Mouse (Mus musculus) hindbrain, embryonic 16.5 days (tissue): ENCODE data around the gene Tprkb. TPM values are rescaled to one million over a fixed set of nuclear protein-coding genes. Genes with fewer than 3 reads are reported as not detected.
"Not testable (repeated sequence)": the region's sequence is repeated elsewhere in the genome, so short reads cannot be mapped to it uniquely, and the experiment has no call there.

Experiments
- ATAC-seq: fragments of 200-750 bp; cut with Nextera tagmentation; 2 replicates; pipeline ENCODE4 v1.8.0; 2017; ENCODE audit warnings: moderate TSS enrichment, moderate library complexity
- H3K27ac ChIP-seq: fragments of 300-500 bp; sonication (generic); 2 replicates; pipeline ENCODE4 v1.5.1; 2014; ENCODE audit warnings: low read depth, mild to moderate bottlenecking, control low read depth, low read length, moderate library complexity
- H3K27me3 ChIP-seq: fragments of 300-500 bp; sonication (generic); replicated peaks from 2 replicates; pipeline ENCODE4 v1.6.1; 2014; ENCODE audit warnings: low read length; ENCODE audit not compliant: control insufficient read depth, insufficient read depth
- H3K36me3 ChIP-seq: fragments of 300-500 bp; sonication (generic); 2 replicates; pipeline ENCODE4 v1.6.1; 2014; ENCODE audit warnings: mild to moderate bottlenecking, low read length, moderate library complexity, mixed read lengths; ENCODE audit not compliant: control insufficient read depth, insufficient read depth
- H3K4me1 ChIP-seq: fragments of 300-500 bp; sonication (generic); 2 replicates; pipeline ENCODE4 v1.6.1; 2014; ENCODE audit warnings: low read depth, low read length; ENCODE audit not compliant: control insufficient read depth, insufficient read depth
- H3K4me2 ChIP-seq: fragments of 300-500 bp; sonication (generic); 2 replicates; pipeline ENCODE4 v1.6.1; 2014; ENCODE audit warnings: mild to moderate bottlenecking, low read length, control low read depth, moderate library complexity
- H3K4me3 ChIP-seq: fragments of 300-500 bp; sonication (generic); 2 replicates; pipeline ENCODE4 v1.5.1; 2014; ENCODE audit warnings: mild to moderate bottlenecking, low read length, control low read depth, moderate library complexity
- H3K9ac ChIP-seq: fragments of 300-500 bp; sonication (generic); 2 replicates; pipeline ENCODE4 v1.6.1; 2014; ENCODE audit warnings: low read depth, mild to moderate bottlenecking, control low read depth, low read length, moderate library complexity
- H3K9me3 ChIP-seq: fragments of 300-500 bp; sonication (generic); 2 replicates; pipeline ENCODE4 v1.6.1; 2014; ENCODE audit warnings: mild to moderate bottlenecking, low read length, moderate library complexity; ENCODE audit not compliant: control insufficient read depth
- WGBS: fragments of 180-500 bp; shearing (Covaris S2); extraction: QIAGEN DNeasy Blood & Tissue Kit; methylation state at CpG from one replicate; pipeline ENCODE4 v1.1.7; 2014; 5-methylcytosine and 5-hydroxymethylcytosine counted together
- polyA plus RNA-seq: library from polyadenylated mRNA; unstranded; fragments of >200 nt; fragmentation: Nextera tagmentation; extraction: Ambion mirVana; gene quantifications from 2 replicates; pipeline ENCODE4 v1.2.1, GENCODE M21; 2015

Tprkb gene
- polyA plus RNA-seq, 1 experiment from 2014 or later = 49.3 TPM

- H3K4me1 ChIP-seq = no peaks in the 10 kb centered on the region
- no peak overlapping the region for H3K9ac ChIP-seq
- H3K36me3 ChIP-seq = peaks cover 43% of the 10 kb centered on the region
- no peak for ATAC-seq
- no peaks in the 10 kb centered on the region for H3K27me3 ChIP-seq
- 94% methylated on average over 9 of the region's 9 CpGs for WGBS
- no peak overlapping the region for H3K4me3 ChIP-seq
- H3K9me3 ChIP-seq = no peaks in the 10 kb centered on the region
- no peak overlapping the region for H3K27ac ChIP-seq
- no peak overlapping the region for H3K4me2 ChIP-seq
These were observed 16.1 kb downstream of the Tprkb start for GRCm38 (mm10) chr6:85927476-85928464.

GRCm38 (mm10) chr6:85929312-85929711, 17.6 kb downstream of the Tprkb start:
- no peak overlapping the region for H3K4me2 ChIP-seq
- no peak for ATAC-seq
- no peak overlapping the region for H3K27ac ChIP-seq
- no peak overlapping the region for H3K4me3 ChIP-seq
- H3K27me3 ChIP-seq = no peaks in the 10 kb centered on the region
- H3K9me3 ChIP-seq = no peaks in the 10 kb centered on the region
- WGBS = 88% methylated on average over 1 of the region's 1 CpGs
- H3K36me3 ChIP-seq = peaks cover 40% of the 10 kb centered on the region
- no peaks in the 10 kb centered on the region for H3K4me1 ChIP-seq
- H3K9ac ChIP-seq = no peak overlapping the region

- H3K4me3 ChIP-seq = no peak overlapping the region
- ATAC-seq = no peak
- H3K27ac ChIP-seq = no peak overlapping the region
- H3K4me1 ChIP-seq = 0 out of 2 replicates have a peak, but pooled peaks cover 2% of the 10 kb centered on the region
- WGBS = 83% methylated on average over 8 of the region's 8 CpGs
- H3K9me3 ChIP-seq = no peaks in the 10 kb centered on the region
- no peaks in the 10 kb centered on the region for H3K27me3 ChIP-seq
- peaks cover 14% of the 10 kb centered on the region for H3K36me3 ChIP-seq
- no peak overlapping the region for H3K4me2 ChIP-seq
- H3K9ac ChIP-seq = no peak overlapping the region
These were observed 22.4 kb downstream of the Tprkb start for GRCm38 (mm10) chr6:85934047-85934446.

- no peak overlapping the region for H3K27ac ChIP-seq
- no peaks in the 10 kb centered on the region for H3K9me3 ChIP-seq
- no peak overlapping the region for H3K4me3 ChIP-seq
- no peaks in the 10 kb centered on the region for H3K27me3 ChIP-seq
- 68% methylated on average over 3 of the region's 3 CpGs for WGBS
- H3K4me1 ChIP-seq = 0 out of 2 replicates have a peak, but pooled peaks cover 2% of the 10 kb centered on the region
- no peak for ATAC-seq
- peaks cover 5% of the 10 kb centered on the region; the same call in 1 of the 2 replicates for H3K36me3 ChIP-seq
- H3K9ac ChIP-seq = no peak overlapping the region
- H3K4me2 ChIP-seq = no peak overlapping the region
These were observed 24.0 kb downstream of the Tprkb start for GRCm38 (mm10) chr6:85935646-85936045.

GRCm38 (mm10) chr6:85936508-85937465, 25.1 kb downstream of the Tprkb start:
- Histone ChIP-seq H3K9ac (peak overlapping the region; percentile 66), H3K27ac (peak overlapping the region; percentile 64), H3K4me2 (peak overlapping the region; percentile 70), H3K4me3 (peak overlapping the region; percentile 52)
- not testable (repeated sequence) for H3K27me3 ChIP-seq, H3K9me3 ChIP-seq, H3K4me1 ChIP-seq, H3K36me3 ChIP-seq
- 2% methylated on average over 35 of the region's 50 CpGs for WGBS
- peak; percentile 96 for ATAC-seq

GRCm38 (mm10) chr6:85938701-85939100, 27.0 kb downstream of the Tprkb start:
- no peak for ATAC-seq
- H3K4me1 ChIP-seq = 0 out of 2 replicates have a peak, but pooled peaks cover 2% of the 10 kb centered on the region
- WGBS = 85% methylated on average over 10 of the region's 10 CpGs
- H3K4me3 ChIP-seq = no peak overlapping the region
- peaks cover 7% of the 10 kb centered on the region for H3K36me3 ChIP-seq
- no peak overlapping the region for H3K9ac ChIP-seq
- H3K27me3 ChIP-seq = no peaks in the 10 kb centered on the region
- no peak overlapping the region for H3K27ac ChIP-seq
- no peaks in the 10 kb centered on the region for H3K9me3 ChIP-seq
- H3K4me2 ChIP-seq = no peak overlapping the region

- Histone ChIP-seq H3K9me3 (no peaks in the 10 kb centered on the region), H3K27me3 (no peaks in the 10 kb centered on the region), H3K27ac (no peak overlapping the region), H3K9ac (no peak overlapping the region), H3K36me3 (peaks cover 38% of the 10 kb centered on the region), H3K4me3 (no peak overlapping the region), H3K4me2 (no peak overlapping the region), H3K4me1 (no peaks in the 10 kb centered on the region)
- 99% methylated on average over 3 of the region's 3 CpGs for WGBS
- no peak for ATAC-seq
These were observed 30.8 kb downstream of the Tprkb start for GRCm38 (mm10) chr6:85942469-85942868.

- no peak overlapping the region for H3K4me3 ChIP-seq
- no peak overlapping the region for H3K27ac ChIP-seq
- 79% methylated on average over 6 of the region's 6 CpGs for WGBS
- ATAC-seq = no peak
- no peak overlapping the region for H3K9ac ChIP-seq
- H3K4me2 ChIP-seq = no peak overlapping the region
- no peaks in the 10 kb centered on the region for H3K27me3 ChIP-seq
- no peaks in the 10 kb centered on the region for H3K4me1 ChIP-seq
- H3K36me3 ChIP-seq = peaks cover 70% of the 10 kb centered on the region
- H3K9me3 ChIP-seq = no peaks in the 10 kb centered on the region
These were observed 36.9 kb downstream of the Tprkb start for GRCm38 (mm10) chr6:85948549-85948948.

- H3K9ac ChIP-seq = no peak overlapping the region
- no peak overlapping the region for H3K4me2 ChIP-seq
- no peak overlapping the region for H3K27ac ChIP-seq
- no peak overlapping the region for H3K4me3 ChIP-seq
- peaks cover 18% of the 10 kb centered on the region for H3K36me3 ChIP-seq
- no peak for ATAC-seq
- no peaks in the 10 kb centered on the region for H3K9me3 ChIP-seq
- 90% methylated on average over 3 of the region's 3 CpGs for WGBS
- peaks cover 6% of the 10 kb centered on the region for H3K4me1 ChIP-seq
- H3K27me3 ChIP-seq = no peaks in the 10 kb centered on the region
These were observed 45.9 kb downstream of the Tprkb start for GRCm38 (mm10) chr6:85957581-85957980.
